Mouse (Mus musculus): ENCODE measurements around the gene Iqgap1.

Iqgap1 gene

GRCm38 (mm10) chr7:80803173-80803872, 22.5 kb downstream of the Iqgap1 start:
- peak; percentile 86 to 91 for DNase-seq (ENCODE audit: low spot score in 2 of 2)

- no peak for DNase-seq (ENCODE audit: low spot score in 2 of 2)
Measured at GRCm38 (mm10) chr7:80802412-80803160, 23.2 kb downstream of the Iqgap1 start.

GRCm38 (mm10) chr7:80799307-80799706, 26.5 kb downstream of the Iqgap1 start:
- DNase-seq (ENCODE audit: low spot score in 2 of 2): no peak

GRCm38 (mm10) chr7:80796805-80797567, 28.8 kb downstream of the Iqgap1 start:
- no peak for DNase-seq (ENCODE audit: low spot score in 2 of 2)

- DNase-seq (ENCODE audit: low spot score in 2 of 2): no peak
Measured at GRCm38 (mm10) chr7:80796258-80796657, 29.5 kb downstream of the Iqgap1 start.

GRCm38 (mm10) chr7:80789534-80789933, 36.2 kb downstream of the Iqgap1 start:
- DNase-seq (ENCODE audit: low spot score in 2 of 2): no peak

- no peak for DNase-seq (ENCODE audit: low spot score in 2 of 2)
Measured at GRCm38 (mm10) chr7:80789061-80789460, 36.7 kb downstream of the Iqgap1 start.

- no peak for DNase-seq (ENCODE audit: low spot score in 2 of 2)
Measured at GRCm38 (mm10) chr7:80788002-80788401, 37.8 kb downstream of the Iqgap1 start.

GRCm38 (mm10) chr7:80786746-80787145, 39.0 kb downstream of the Iqgap1 start:
- no peak for DNase-seq (ENCODE audit: low spot score in 2 of 2)

- no peak for DNase-seq (ENCODE audit: low spot score in 2 of 2)
Measured at GRCm38 (mm10) chr7:80783841-80784240, 41.9 kb downstream of the Iqgap1 start.

GRCm38 (mm10) chr7:80782155-80783109, 43.3 kb downstream of the Iqgap1 start:
- DNase-seq (ENCODE audit: low spot score in 2 of 2): no peak

GRCm38 (mm10) chr7:80781444-80782120, 44.2 kb downstream of the Iqgap1 start:
- no peak for DNase-seq (ENCODE audit: low spot score in 2 of 2)

GRCm38 (mm10) chr7:80778958-80779669, 46.7 kb downstream of the Iqgap1 start:
- no peak for DNase-seq (ENCODE audit: low spot score in 2 of 2)

GRCm38 (mm10) chr7:80778376-80778775, 47.4 kb downstream of the Iqgap1 start:
- DNase-seq (ENCODE audit: low spot score in 2 of 2): no peak

- DNase-seq (ENCODE audit: low spot score in 2 of 2): no peak
Measured at GRCm38 (mm10) chr7:80777151-80777550, 48.6 kb downstream of the Iqgap1 start.

GRCm38 (mm10) chr7:80776090-80776489, 49.7 kb downstream of the Iqgap1 start:
- DNase-seq (ENCODE audit: low spot score in 2 of 2): peak; percentile 63 to 65

GRCm38 (mm10) chr7:80775448-80775904, 50.3 kb downstream of the Iqgap1 start:
- no peak for DNase-seq (ENCODE audit: low spot score in 2 of 2)

- no peak for DNase-seq (ENCODE audit: low spot score in 2 of 2)
Measured at GRCm38 (mm10) chr7:80774615-80775447, 50.9 kb downstream of the Iqgap1 start.
